Mouse (Mus musculus) 3134 (cell line): ENCODE data around the gene Rpp21.
A peak's percentile ranks its signal among the peaks of the same experiment; 100 is the strongest.

Experiments used
- DNase-seq: peaks from one replicate; pipeline ENCODE4 v3.0.0-alpha.2; 2011; ENCODE audit warnings: low spot score; ENCODE audit not compliant: insufficient read length; ENCODE audit errors: extremely low read depth

Gene Rpp21

GRCm38 (mm10) chr17:36257969-36258368 is at the start of gene Rpp21:
TSS of gene Rpp21 (minus strand) at chr17:36258069.
- DNase-seq, result no peak

- DNase-seq, result no peak
These were observed 28.5 kb upstream of the Rpp21 start, which contains the start of gene H2-M10.2 for GRCm38 (mm10) chr17:36286390-36286789. TSS of gene H2-M10.2 (minus strand) at chr17:36286490.

- DNase-seq, result no peak
These were observed 23.8 kb upstream of the Rpp21 start for GRCm38 (mm10) chr17:36281521-36282245.

GRCm38 (mm10) chr17:36274776-36275175 is 16.9 kb upstream of the Rpp21 start:
- no peak for DNase-seq

- no peak for DNase-seq
These were observed 15.9 kb upstream of the Rpp21 start for GRCm38 (mm10) chr17:36273796-36274195.

- DNase-seq, result no peak
These were observed 14.9 kb upstream of the Rpp21 start for GRCm38 (mm10) chr17:36272643-36273366.

- peak; percentile 92 for DNase-seq
These were observed 13.9 kb upstream of the Rpp21 start, which contains the start of gene Trim39 for GRCm38 (mm10) chr17:36271586-36272256. TSS of gene Trim39 (minus strand) at chr17:36272247.

GRCm38 (mm10) chr17:36270956-36271585 is 13.2 kb upstream of the Rpp21 start:
- DNase-seq, result peak; percentile 91

GRCm38 (mm10) chr17:36265834-36266233 is 8.0 kb upstream of the Rpp21 start:
- DNase-seq, result no peak

GRCm38 (mm10) chr17:36264273-36264925 is 6.5 kb upstream of the Rpp21 start:
- no peak for DNase-seq

- DNase-seq, result no peak
These were observed 3.8 kb upstream of the Rpp21 start for GRCm38 (mm10) chr17:36261511-36262166.

GRCm38 (mm10) chr17:36257241-36257947 is 475 bp downstream of the Rpp21 start:
- peak; percentile 87 for DNase-seq

- no peak for DNase-seq
These were observed 4.7 kb downstream of the Rpp21 start for GRCm38 (mm10) chr17:36253087-36253600.

- peak; percentile 56 for DNase-seq
These were observed 5.5 kb downstream of the Rpp21 start for GRCm38 (mm10) chr17:36252250-36252876.

GRCm38 (mm10) chr17:36248886-36249285 is 9.0 kb downstream of the Rpp21 start:
- no peak for DNase-seq

GRCm38 (mm10) chr17:36245741-36246140 is 12.1 kb downstream of the Rpp21 start:
- no peak for DNase-seq

- no peak for DNase-seq
These were observed 13.8 kb downstream of the Rpp21 start for GRCm38 (mm10) chr17:36244031-36244430.

GRCm38 (mm10) chr17:36240637-36241213 is 17.1 kb downstream of the Rpp21 start:
- no peak for DNase-seq
